Mouse (Mus musculus) spleen, adult 10 weeks (tissue): ENCODE results near the gene Abhd18. TPM values are rescaled to one million over a fixed set of nuclear protein-coding genes. Genes with fewer than 3 reads are reported as not detected.

ENCODE experiments used
- polyA plus RNA-seq: library from polyadenylated mRNA; stranded (reverse); fragments of 350-450 nt; fragmentation: Illumina TruSeq; extraction: RNeasy Lipid Tissue Mini Kit (QIAGEN cat#74804); gene quantifications from one replicate; pipeline ENCODE4 v1.2.3, GENCODE M21; 2015; ENCODE audit warnings: low replicate concordance; ENCODE audit not compliant: insufficient read depth

The Abhd18 gene
- polyA plus RNA-seq: 10.6 TPM

GRCm38 (mm10) chr3:40846957-40847017 is at the start of gene Abhd18:
Gene Abhd18, plus strand, starts transcription at chr3:40846970.

GRCm38 (mm10) chr3:40799530-40800372 is 47.0 kb upstream of the Abhd18 start, which contains the start of gene Plk4:
Gene Plk4, plus strand, starts transcription at chr3:40800019.

GRCm38 (mm10) chr3:40846473-40846956 is 255 bp upstream of the Abhd18 start, which contains the start of gene Mfsd8:
Gene Mfsd8, minus strand, starts transcription at chr3:40846886.

GRCm38 (mm10) chr3:40902443-40902842 is 55.7 kb downstream of the Abhd18 start, which contains the start of gene 1700034I23Rik:
Gene 1700034I23Rik, minus strand, starts transcription at chr3:40902543.

GRCm38 (mm10) chr3:40949170-40949902 is 102.6 kb downstream of the Abhd18 start, which contains the start of gene Larp1b:
Gene Larp1b, plus strand, starts transcription at chr3:40949828.

Other genes with a start within 250 kb of the Abhd18 start
- 0.11 TPM for gene Slc25a31, start 138.1 kb upstream of the Abhd18 start, polyA plus RNA-seq
- 29.6 TPM for gene Hspa4l, start 102.5 kb upstream of the Abhd18 start, polyA plus RNA-seq
- gene Plk4, start 47.0 kb upstream of the Abhd18 start, polyA plus RNA-seq: 16.1 TPM
- gene Mfsd8, start 84 bp upstream of the Abhd18 start, polyA plus RNA-seq: 19.2 TPM
- 0.12 TPM for gene 1700034I23Rik, start 55.6 kb downstream of the Abhd18 start, polyA plus RNA-seq
- gene Larp1b, start 102.9 kb downstream of the Abhd18 start, polyA plus RNA-seq: 28.1 TPM
- gene Pgrmc2, start 236.1 kb downstream of the Abhd18 start, polyA plus RNA-seq: 41.0 TPM